Mouse (Mus musculus) MEL (cell line): ENCODE measurements around the gene Inpp5a. TPM values are rescaled to one million over a fixed set of nuclear protein-coding genes. Genes with fewer than 3 reads are reported as not detected.

Source experiments
- DNase-seq: peaks from one replicate; pipeline ENCODE4 v3.0.0; 2011; ENCODE audit warnings: low read depth, low spot score
- H3K27ac ChIP-seq: 2 replicates; pipeline ENCODE4 v1.5.1; 2012; ENCODE audit warnings: low read depth, mild to moderate bottlenecking, control low read depth, low read length, moderate library complexity; ENCODE audit not compliant: control insufficient read depth
- H3K27me3 ChIP-seq, 2 experiments: fragments of 150-350 bp in 1 of 2; sonication (generic) in 1 of 2; 2 replicates each; pipeline ENCODE4 v1.6.1; 2012; ENCODE audit warnings: low read length in 2 of 2, mild to moderate bottlenecking in 2 of 2, improper control_type of control experiment in 1 of 2, moderate library complexity in 1 of 2; ENCODE audit not compliant: insufficient read depth in 2 of 2, control insufficient read depth in 1 of 2
- H3K36me3 ChIP-seq, 2 experiments: 2 replicates each; pipeline ENCODE4 v1.6.1; 2012 to 2014; ENCODE audit warnings: low read length in 2 of 2, improper control_type of control experiment in 1 of 2, inconsistent platforms in 1 of 2, mild to moderate bottlenecking in 1 of 2; ENCODE audit not compliant: insufficient read depth in 2 of 2, control insufficient read depth in 1 of 2
- H3K4me1 ChIP-seq, 2 experiments: fragments of 150-350 bp in 1 of 2; sonication (generic) in 1 of 2; 2 replicates each; pipeline ENCODE4 v1.6.1; 2012; ENCODE audit warnings: low read length in 2 of 2, improper control_type of control experiment in 1 of 2, mild to moderate bottlenecking in 1 of 2; ENCODE audit not compliant: insufficient read depth in 2 of 2, control insufficient read depth in 1 of 2
- H3K4me3 ChIP-seq, 2 experiments: fragments of 150-350 bp in 1 of 2; sonication (generic) in 1 of 2; 2 replicates each; pipeline ENCODE4 v1.5.1; 2012; ENCODE audit warnings: low read depth in 2 of 2, low read length in 2 of 2, mild to moderate bottlenecking in 2 of 2, moderate library complexity in 2 of 2, control low read depth in 1 of 2, improper control_type of control experiment in 1 of 2; ENCODE audit not compliant: control insufficient read depth in 1 of 2, insufficient read depth in 1 of 2
- H3K79me2 ChIP-seq: 2 replicates; pipeline ENCODE4 v1.6.1; 2012; ENCODE audit warnings: mild to moderate bottlenecking, low read length, moderate library complexity; ENCODE audit not compliant: control insufficient read depth, poor library complexity, insufficient read depth
- H3K9ac ChIP-seq: 2 replicates; pipeline ENCODE4 v1.6.1; 2012; ENCODE audit warnings: low read depth, mild to moderate bottlenecking, control low read depth, low read length, moderate library complexity; ENCODE audit not compliant: control insufficient read depth, poor library complexity, severe bottlenecking
- H3K9me3 ChIP-seq: fragments of 150-350 bp; sonication (generic); replicated peaks from 2 replicates; pipeline ENCODE4 v1.6.1; 2012; ENCODE audit warnings: mild to moderate bottlenecking, low read length, improper control_type of control experiment, moderate library complexity; ENCODE audit not compliant: insufficient read depth
- BHLHE40 ChIP-seq: IDR thresholded peaks from 2 replicates; pipeline ENCODE4 v1.6.1; 2012; ENCODE audit warnings: low read depth, mild to moderate bottlenecking, inconsistent platforms, low read length, improper control_type of control experiment, borderline replicate concordance
- ELF1 ChIP-seq: IDR thresholded peaks from 2 replicates; pipeline ENCODE4 v1.6.1; 2014; ENCODE audit warnings: low read depth, mild to moderate bottlenecking, inconsistent platforms, low read length, improper control_type of control experiment, moderate library complexity
- ETS1 ChIP-seq: IDR thresholded peaks from 2 replicates; pipeline ENCODE4 v1.6.1; 2012; ENCODE audit warnings: low read depth, mild to moderate bottlenecking, inconsistent platforms, low read length, improper control_type of control experiment, moderate library complexity
- GABPA ChIP-seq: IDR thresholded peaks from 2 replicates; pipeline ENCODE4 v1.6.1; 2012; ENCODE audit warnings: low read depth, mild to moderate bottlenecking, inconsistent platforms, low read length, improper control_type of control experiment, moderate library complexity
- GATA1 ChIP-seq: IDR thresholded peaks from 2 replicates; pipeline ENCODE4 v1.6.1; 2011; ENCODE audit warnings: low read depth, low read length, improper control_type of control experiment
- HCFC1 ChIP-seq: IDR thresholded peaks from 2 replicates; pipeline ENCODE4 v1.6.1; 2012; ENCODE audit warnings: low read depth, mild to moderate bottlenecking, inconsistent platforms, low read length, improper control_type of control experiment, moderate library complexity
- MAFK ChIP-seq: IDR thresholded peaks from 2 replicates; pipeline ENCODE4 v1.6.1; 2011; ENCODE audit warnings: low read depth, mild to moderate bottlenecking, low read length, improper control_type of control experiment, borderline replicate concordance
- MAX ChIP-seq: IDR thresholded peaks from 2 replicates; pipeline ENCODE4 v1.6.1; 2011; ENCODE audit warnings: low read length, improper control_type of control experiment
- MAZ ChIP-seq: IDR thresholded peaks from 2 replicates; pipeline ENCODE4 v1.6.1; 2012; ENCODE audit warnings: low read depth, mild to moderate bottlenecking, inconsistent platforms, low read length, improper control_type of control experiment
- MYC ChIP-seq: IDR thresholded peaks from 2 replicates; pipeline ENCODE4 v1.6.1; 2011; ENCODE audit warnings: low read depth, mild to moderate bottlenecking, low read length, improper control_type of control experiment, moderate library complexity
- NRF1 ChIP-seq: IDR thresholded peaks from 2 replicates; pipeline ENCODE4 v1.6.1; 2014; ENCODE audit warnings: low read depth, mild to moderate bottlenecking, inconsistent platforms, low read length, improper control_type of control experiment, moderate library complexity; ENCODE audit not compliant: poor library complexity, insufficient read depth, severe bottlenecking
- POLR2A ChIP-seq, 2 experiments: IDR thresholded peaks; 2 replicates each; pipeline ENCODE4 v1.6.1; 2011 to 2012; ENCODE audit warnings: low read length in 2 of 2, mild to moderate bottlenecking in 2 of 2, control low read depth in 1 of 2, improper control_type of control experiment in 1 of 2, low read depth in 1 of 2, moderate library complexity in 1 of 2; ENCODE audit not compliant: control insufficient read depth in 1 of 2, insufficient read depth in 1 of 2, poor library complexity in 1 of 2
- POLR2AphosphoS5 ChIP-seq: IDR thresholded peaks from 2 replicates; pipeline ENCODE4 v1.6.1; 2012; ENCODE audit warnings: low read depth, borderline replicate concordance, mild to moderate bottlenecking, inconsistent platforms, low read length, moderate library complexity, mixed read lengths
- RCOR1 ChIP-seq: IDR thresholded peaks from 2 replicates; pipeline ENCODE4 v1.6.1; 2012; ENCODE audit warnings: low read depth, mild to moderate bottlenecking, inconsistent platforms, low read length, improper control_type of control experiment
- TCF12 ChIP-seq: IDR thresholded peaks from 2 replicates; pipeline ENCODE4 v1.6.1; 2014; ENCODE audit warnings: low read depth, mild to moderate bottlenecking, inconsistent platforms, low read length, improper control_type of control experiment, moderate library complexity
- ZKSCAN1 ChIP-seq: IDR thresholded peaks from 2 replicates; pipeline ENCODE4 v1.6.1; 2012; ENCODE audit warnings: low read depth, mild to moderate bottlenecking, inconsistent platforms, low read length, improper control_type of control experiment, moderate library complexity
- ZMIZ1 ChIP-seq: IDR thresholded peaks from 2 replicates; pipeline ENCODE4 v1.6.1; 2012; ENCODE audit warnings: low read depth, mild to moderate bottlenecking, inconsistent platforms, low read length, improper control_type of control experiment, moderate library complexity
- ZNF384 ChIP-seq: IDR thresholded peaks from 2 replicates; pipeline ENCODE4 v1.6.1; 2012; ENCODE audit warnings: low read depth, mild to moderate bottlenecking, inconsistent platforms, low read length, improper control_type of control experiment
- polyA plus RNA-seq, 2 experiments: library from polyadenylated mRNA; stranded (reverse) in 1 of 2; unstranded in 1 of 2; fragments of >175 nt in 1 of 2; fragments of >200 nt in 1 of 2; gene quantifications; 2 replicates each; pipeline versions ENCODE4 v1.2.1 to v1.2.4; 2012; ENCODE audit warnings: low replicate concordance in 2 of 2, low read depth in 1 of 2; ENCODE audit not compliant: insufficient read length in 2 of 2, insufficient read depth in 1 of 2, missing spikeins in 1 of 2
- total RNA-seq: library from RNA; depleted of rRNA; stranded (reverse); fragments of 300-350 nt; gene quantifications from 2 replicates; pipeline ENCODE4 v1.2.3, GENCODE M21; 2012

Inpp5a gene
- total and polyA plus RNA-seq, 3 experiments: 5.7 to 14.4 TPM; not detected in 1

DNA sequence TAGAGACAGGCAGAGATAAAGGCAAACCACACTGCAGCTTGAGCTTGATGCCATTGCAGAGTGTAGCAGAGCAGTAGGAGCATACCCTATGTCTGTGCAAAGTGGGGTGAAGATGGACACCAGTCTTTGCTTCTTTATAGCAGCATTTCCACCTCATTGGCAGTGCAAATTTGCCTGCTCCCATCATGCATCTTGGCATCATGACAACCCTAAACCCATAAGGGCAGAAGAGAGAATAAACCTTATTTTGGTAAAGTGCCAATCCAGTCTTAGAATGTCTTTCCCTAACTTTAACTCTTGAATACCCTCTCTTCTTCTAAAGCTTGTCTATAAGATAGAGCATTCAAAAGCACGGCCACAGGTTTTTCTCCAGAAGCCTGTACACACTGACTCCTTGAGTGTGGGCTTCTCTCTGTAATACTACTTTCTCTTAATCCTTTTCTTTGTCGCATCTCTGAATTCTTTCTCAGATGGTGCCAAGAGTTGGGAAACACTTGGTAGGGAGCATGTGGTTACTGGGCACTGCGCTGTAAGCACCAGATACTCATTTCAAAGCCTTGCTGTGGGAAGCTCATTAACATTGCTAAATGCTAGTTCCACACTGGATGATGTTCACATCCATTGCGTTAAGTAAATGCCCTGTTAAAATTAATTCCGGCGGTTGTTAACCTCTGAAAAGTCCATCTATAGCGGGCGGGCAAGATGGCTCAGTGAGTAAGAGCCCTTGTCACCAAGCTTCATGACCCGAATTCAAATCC is 1.8 kb upstream of the Inpp5a start:
- H3K4me1 ChIP-seq: peaks cover 2 to 21% of the 10 kb centered on the region in 2 experiments
- no peak for DNase-seq
- no peak overlapping the region for H3K9ac ChIP-seq
- no peaks in the 10 kb centered on the region for H3K9me3 ChIP-seq
- H3K36me3 ChIP-seq: peaks cover 0 to 8% of the 10 kb centered on the region in 2 experiments; a peak in 2 of 4 replicates
- no peak overlapping the region for H3K4me3 ChIP-seq
- peaks cover 7% of the 10 kb centered on the region for H3K79me2 ChIP-seq
- no peak overlapping the region for H3K27ac ChIP-seq
- no peaks in the 10 kb centered on the region for H3K27me3 ChIP-seq
- TF ChIP-seq RCOR1 (no peak), BHLHE40 (no peak), ZKSCAN1 (no peak), MAFK (no peak), ETS1 (no peak)

DNA sequence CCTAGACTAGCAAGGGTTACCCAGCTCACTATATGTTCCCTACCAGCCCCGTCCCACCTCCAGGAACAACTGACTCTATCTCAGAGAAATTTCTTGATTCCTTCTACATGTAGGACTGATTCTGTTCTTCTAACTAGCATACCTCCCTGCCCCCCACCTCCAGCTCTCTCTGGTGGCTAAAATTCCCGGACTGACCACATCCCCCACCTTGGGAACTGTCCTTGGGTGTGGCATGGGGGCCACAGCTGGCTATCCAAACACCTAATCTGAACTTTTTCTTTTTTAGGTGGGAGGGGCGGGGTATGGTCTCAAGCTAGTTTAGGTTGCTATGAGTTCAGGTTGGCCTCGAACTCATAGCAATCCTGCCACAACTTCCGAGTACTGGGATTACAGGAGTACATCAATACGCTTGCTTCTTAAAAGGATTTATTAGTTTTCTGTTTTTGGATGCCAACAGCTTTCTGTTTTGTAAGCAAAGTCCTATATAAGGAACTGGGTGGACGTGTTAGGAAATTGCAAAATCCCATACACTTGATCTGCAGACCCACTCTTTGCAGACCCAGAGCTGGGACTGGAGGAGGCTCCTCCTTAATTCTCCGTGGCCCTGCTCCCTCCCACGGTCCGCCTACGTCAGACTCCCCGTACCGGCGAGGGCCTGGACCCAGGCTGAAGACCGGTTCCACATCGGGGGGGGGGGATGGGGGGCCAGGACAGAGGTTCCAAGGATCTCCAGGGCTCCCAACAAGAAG is 814 bp upstream of the Inpp5a start:
- Histone ChIP-seq H3K9ac (peak overlapping the region; percentile 96), H3K79me2 (peaks cover 7% of the 10 kb centered on the region), H3K9me3 (no peaks in the 10 kb centered on the region), H3K27me3 (no peaks in the 10 kb centered on the region), H3K4me3 (peak overlapping the region; percentile 92 to 94), H3K27ac (peak overlapping the region; percentile 36; the same call in 1 of the 2 replicates), H3K36me3 (peaks cover 0 to 8% of the 10 kb centered on the region in 2 experiments; a peak in 2 of 4 replicates), H3K4me1 (peaks cover 2 to 21% of the 10 kb centered on the region in 2 experiments)
- no peak for TF ChIP-seq RCOR1
- no peak for TF ChIP-seq POLR2A (IDR thresholded peaks at IDR 0.05; ENCODE audit: control insufficient read depth in 1 of 2, insufficient read depth in 1 of 2, low read depth in 1 of 2, low read length in 2 of 2, poor library complexity in 1 of 2)
- TF ChIP-seq TCF12: no peak
- no peak for TF ChIP-seq ZMIZ1
- no peak for TF ChIP-seq BHLHE40
- DNase-seq: no peak

DNA sequence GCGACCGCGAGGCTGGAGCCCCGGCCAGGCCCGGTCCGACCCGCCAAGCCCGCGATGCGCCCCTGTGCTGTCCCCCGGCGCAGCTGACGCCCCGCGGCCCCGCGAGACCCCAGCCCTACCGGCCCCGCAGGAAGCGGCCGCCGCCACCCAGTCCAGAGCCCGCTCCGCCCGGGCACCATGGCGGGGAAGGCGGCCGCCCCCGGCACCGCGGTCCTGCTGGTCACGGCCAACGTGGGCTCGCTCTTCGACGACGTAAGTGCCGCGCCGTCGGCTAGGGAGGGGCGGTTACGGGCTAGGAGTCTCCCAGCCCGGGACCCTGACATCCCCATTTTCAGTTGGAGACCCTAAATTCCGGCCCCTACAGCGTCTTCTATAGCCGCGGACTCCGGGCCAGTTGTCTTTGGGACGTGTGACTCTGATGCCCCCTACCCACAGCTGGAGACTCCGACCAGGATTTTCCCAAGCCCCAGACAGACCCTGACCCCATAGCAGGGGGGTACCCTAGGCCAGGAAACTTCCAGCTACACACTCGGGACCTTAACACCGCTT is 378 bp downstream of the Inpp5a start:
- H3K4me3 ChIP-seq: peak overlapping the region; percentile 68 to 91
- H3K27me3 ChIP-seq: no peaks in the 10 kb centered on the region
- H3K9me3 ChIP-seq: no peaks in the 10 kb centered on the region
- peak overlapping the region; percentile 88 for H3K9ac ChIP-seq
- H3K36me3 ChIP-seq: peaks cover 0 to 8% of the 10 kb centered on the region in 2 experiments; a peak in 2 of 4 replicates
- no peak overlapping the region for H3K27ac ChIP-seq
- peaks cover 7% of the 10 kb centered on the region for H3K79me2 ChIP-seq
- DNase-seq: peak; percentile 59
- no peak for TF ChIP-seq POLR2AphosphoS5
- no peak for TF ChIP-seq ELF1
- no peak for TF ChIP-seq GABPA
- TF ChIP-seq GATA1: no peak
- TF ChIP-seq ZNF384: no peak
- no peak for TF ChIP-seq HCFC1
- no peak for TF ChIP-seq MYC
- no peak for TF ChIP-seq MAFK
- no peak for TF ChIP-seq MAZ
- no peak for TF ChIP-seq MAX
- no peak for TF ChIP-seq NRF1
- TF ChIP-seq, all 39 proteins: peak for 0
- peaks cover 2 to 19% of the 10 kb centered on the region in 2 experiments; a peak in 3 of 4 replicates for H3K4me1 ChIP-seq
